Comparison of ENCODE assay signal across 14 mouse cellular contexts in genomic region chr2:152189640-152190039, GRCm38 (mm10). TPM values are rescaled to one million over a fixed set of nuclear protein-coding genes. Genes with fewer than 3 reads are reported as not detected.
DNase-seq lines count a peak whose midpoint lies in the region; ATAC-seq and TF ChIP-seq lines count a peak whose summit lies in the region.
"Had no signal": no experiment of that assay in that cellular context is flagged by ENCODE, and none has a peak within 500 bp of the region (broad histone marks: within the 10 kb centered on the region; RNA-seq: fewer than 3 reads in every experiment).

No protein-coding gene starts in this region.

- no peak overlapping the region for H3K9ac ChIP-seq in kidney, embryonic 15.5 days
- H3K9ac ChIP-seq in embryonic facial prominence, embryonic 13.5 days: 0 out of 2 replicates have a peak overlapping the region, but pooled peaks have one; percentile 6
- H3K9ac ChIP-seq in heart, embryonic 15.5 days: no peak overlapping the region
- no peak overlapping the region for H3K9ac ChIP-seq in hindbrain, postnatal 0 days (replicated peaks; ENCODE audit: low read length)
- H3K9ac ChIP-seq: liver, embryonic 13.5 days had no signal

- no peak overlapping the region for H3K4me2 ChIP-seq in kidney, embryonic 15.5 days
- H3K4me2 ChIP-seq in embryonic facial prominence, embryonic 13.5 days: no peak overlapping the region
- peak overlapping the region; percentile 33 for H3K4me2 ChIP-seq in heart, embryonic 15.5 days
- no peak overlapping the region for H3K4me2 ChIP-seq in hindbrain, postnatal 0 days (ENCODE audit: low read depth, low read length)
- H3K4me2 ChIP-seq: liver, embryonic 13.5 days had no signal

- H3K4me1 ChIP-seq in kidney, embryonic 15.5 days: peaks cover 10% of the 10 kb centered on the region; the same call in 1 of the 2 replicates
- H3K4me1 ChIP-seq in embryonic facial prominence, embryonic 13.5 days: peaks cover 5% of the 10 kb centered on the region; the same call in 1 of the 2 replicates
- peaks cover 13% of the 10 kb centered on the region for H3K4me1 ChIP-seq in heart, embryonic 15.5 days (replicated peaks)
- peaks cover 15% of the 10 kb centered on the region for H3K4me1 ChIP-seq in hindbrain, embryonic 10.5 days (replicated peaks)
- no peaks in the 10 kb centered on the region for H3K4me1 ChIP-seq in hindbrain, postnatal 0 days (ENCODE audit: insufficient read depth, low read length)

- H3K36me3 ChIP-seq in kidney, embryonic 15.5 days: no peaks in the 10 kb centered on the region
- no peaks in the 10 kb centered on the region for H3K36me3 ChIP-seq in embryonic facial prominence, embryonic 13.5 days
- H3K36me3 ChIP-seq in heart, embryonic 15.5 days: no peaks in the 10 kb centered on the region
- H3K36me3 ChIP-seq in hindbrain, embryonic 10.5 days: no peaks in the 10 kb centered on the region
- H3K36me3 ChIP-seq in hindbrain, postnatal 0 days (ENCODE audit: insufficient read depth, low read length): no peaks in the 10 kb centered on the region
- H3K36me3 ChIP-seq: liver, embryonic 13.5 days had no signal

- no peak for ATAC-seq in kidney, embryonic 15.5 days (replicated peaks; ENCODE audit: low FRiP score)
- ATAC-seq in embryonic facial prominence, embryonic 13.5 days (ENCODE audit: insufficient number of reproducible peaks, insufficient read depth, low FRiP score, low TSS enrichment, low read depth): no peak
- peak; percentile 73 for ATAC-seq in heart, embryonic 15.5 days (replicated peaks; ENCODE audit: insufficient number of reproducible peaks, insufficient read depth, low FRiP score, low read depth)
- ATAC-seq in hindbrain, postnatal 0 days: no peak
- ATAC-seq: midbrain, embryonic 16.5 days had no signal

- H3K9me3 ChIP-seq in kidney, embryonic 15.5 days (replicated peaks): no peaks in the 10 kb centered on the region
- H3K9me3 ChIP-seq in embryonic facial prominence, embryonic 13.5 days: no peaks in the 10 kb centered on the region
- no peaks in the 10 kb centered on the region for H3K9me3 ChIP-seq in heart, embryonic 15.5 days (replicated peaks)
- H3K9me3 ChIP-seq in hindbrain, embryonic 10.5 days: no peaks in the 10 kb centered on the region
- no peaks in the 10 kb centered on the region for H3K9me3 ChIP-seq in hindbrain, postnatal 0 days (ENCODE audit: low read length)
- H3K9me3 ChIP-seq: liver, embryonic 13.5 days had no signal

- TF ChIP-seq CTCF in hindbrain, postnatal 0 days (IDR thresholded peaks at IDR 0.05; ENCODE audit: low read depth): no peak

- H3K27me3 ChIP-seq in kidney, embryonic 15.5 days: no peaks in the 10 kb centered on the region
- no peaks in the 10 kb centered on the region for H3K27me3 ChIP-seq in embryonic facial prominence, embryonic 13.5 days
- no peaks in the 10 kb centered on the region for H3K27me3 ChIP-seq in heart, embryonic 15.5 days
- H3K27me3 ChIP-seq in hindbrain, embryonic 10.5 days (ENCODE audit: insufficient read depth, poor library complexity, severe bottlenecking): peaks cover 5% of the 10 kb centered on the region; the same call in 1 of the 2 replicates
- H3K27me3 ChIP-seq in hindbrain, postnatal 0 days (ENCODE audit: insufficient read depth, low read length): no peaks in the 10 kb centered on the region
- H3K27me3 ChIP-seq: liver, embryonic 13.5 days had no signal

- WGBS in kidney, embryonic 15.5 days: 57% methylated on average over 9 of the region's 9 CpGs
- 39% methylated on average over 9 of the region's 9 CpGs for WGBS in embryonic facial prominence, embryonic 13.5 days
- WGBS in heart, embryonic 15.5 days: 23% methylated on average over 9 of the region's 9 CpGs
- WGBS in hindbrain, embryonic 10.5 days: 50% methylated on average over 9 of the region's 9 CpGs
- WGBS in hindbrain, postnatal 0 days: 47% methylated on average over 9 of the region's 9 CpGs

- no peak for DNase-seq in kidney, adult 9 months
- DNase-seq in lung, postnatal 10 days: peak; percentile 56
- no peak for DNase-seq in hindbrain, embryonic 10.5 days (ENCODE audit: low spot score)
- DNase-seq in spleen, adult 12 weeks (ENCODE audit: low spot score): no peak
- no peak for DNase-seq in hindbrain, postnatal 0 days (ENCODE audit: low spot score)
- DNase-seq: adrenal gland, postnatal 14 days; cerebellum, adult 8-10 months; gastrocnemius, postnatal 36 days; liver, embryonic 13.5 days had no signal

- H3K27ac ChIP-seq in kidney, embryonic 15.5 days: 0 out of 2 replicates have a peak overlapping the region, but pooled peaks have one; percentile 37
- H3K27ac ChIP-seq in embryonic facial prominence, embryonic 13.5 days: no peak overlapping the region
- peak overlapping the region; percentile 54 for H3K27ac ChIP-seq in heart, embryonic 15.5 days
- no peak overlapping the region for H3K27ac ChIP-seq in hindbrain, embryonic 10.5 days
- H3K27ac ChIP-seq in hindbrain, postnatal 0 days: no peak overlapping the region
- H3K27ac ChIP-seq: liver, embryonic 13.5 days had no signal

- H3K4me3 ChIP-seq in kidney, embryonic 15.5 days (replicated peaks): no peak overlapping the region
- H3K4me3 ChIP-seq in embryonic facial prominence, embryonic 13.5 days: no peak overlapping the region
- H3K4me3 ChIP-seq in heart, embryonic 15.5 days: no peak overlapping the region
- no peak overlapping the region for H3K4me3 ChIP-seq in hindbrain, embryonic 10.5 days
- no peak overlapping the region for H3K4me3 ChIP-seq in hindbrain, postnatal 0 days (ENCODE audit: low read length)
- H3K4me3 ChIP-seq: erythroblast, embryonic 14.5 days; liver, embryonic 13.5 days had no signal

RNA-seq across cellular contexts. Expression of gene Csnk2a1, which starts 37.0 kb away (rescaled TPM):
- 93.4 and 101 TPM in 2 replicates for polyA plus RNA-seq in kidney, embryonic 15.5 days (2015; fragmentation: Nextera tagmentation; extraction: Ambion mirVana)
- polyA plus RNA-seq in embryonic facial prominence, embryonic 13.5 days (2015; fragmentation: Nextera tagmentation; extraction: Ambion mirVana): 102 and 108 TPM in 2 replicates
- 57.9 and 74.6 TPM in 2 replicates for polyA plus RNA-seq in heart, embryonic 15.5 days (2015; fragmentation: Nextera tagmentation; extraction: Ambion mirVana)
- 83.7 and 91.3 TPM in 2 replicates for polyA plus RNA-seq in hindbrain, embryonic 10.5 days (2016; fragmentation: Nextera tagmentation; extraction: Ambion mirVana)
- total RNA-seq in hindbrain, postnatal 0 days (2014; rRNA removed): 119 and 128 TPM in 2 replicates
- 107 and 109 TPM in 2 replicates for polyA plus RNA-seq in hindbrain, postnatal 0 days (2015; fragmentation: Nextera tagmentation; extraction: Ambion mirVana)

RNA-seq across cellular contexts. Expression of gene Tcf15, which starts 46.3 kb away (rescaled TPM):
- 13.5 TPM in 2 replicates for polyA plus RNA-seq in kidney, embryonic 15.5 days (2015; fragmentation: Nextera tagmentation; extraction: Ambion mirVana)
- 3.7 and 4.1 TPM in 2 replicates for polyA plus RNA-seq in embryonic facial prominence, embryonic 13.5 days (2015; fragmentation: Nextera tagmentation; extraction: Ambion mirVana)
- 14.1 and 14.3 TPM in 2 replicates for polyA plus RNA-seq in heart, embryonic 15.5 days (2015; fragmentation: Nextera tagmentation; extraction: Ambion mirVana)
- polyA plus RNA-seq in hindbrain, embryonic 10.5 days (2016; fragmentation: Nextera tagmentation; extraction: Ambion mirVana): 5.2 and 7.6 TPM in 2 replicates
- total RNA-seq in hindbrain, postnatal 0 days (2014; rRNA removed): 4.9 TPM in 1 of 2 replicates, not detected in the other
- 0.74 and 1.2 TPM in 2 replicates for polyA plus RNA-seq in hindbrain, postnatal 0 days (2015; fragmentation: Nextera tagmentation; extraction: Ambion mirVana)

Comparison
In these comparisons a context has a peak if more than half of its experiments do, and no peak if none do; other contexts are left out.
1. H3K27ac ChIP-seq: peak in kidney, embryonic 15.5 days (single experiment) and heart, embryonic 15.5 days (single experiment); none in embryonic facial prominence, embryonic 13.5 days (single experiment), hindbrain, embryonic 10.5 days (single experiment) and hindbrain, postnatal 0 days (single experiment).